Mouse (Mus musculus) spleen, adult 18-20 months (tissue): ENCODE results near the gene Pold1.

Source experiments
- DNase-seq, 2 experiments: peaks; one replicate each; pipeline ENCODE4 v3.0.0; 2022; ENCODE audit warnings: mixed read lengths in 2 of 2

Gene Pold1

DNA sequence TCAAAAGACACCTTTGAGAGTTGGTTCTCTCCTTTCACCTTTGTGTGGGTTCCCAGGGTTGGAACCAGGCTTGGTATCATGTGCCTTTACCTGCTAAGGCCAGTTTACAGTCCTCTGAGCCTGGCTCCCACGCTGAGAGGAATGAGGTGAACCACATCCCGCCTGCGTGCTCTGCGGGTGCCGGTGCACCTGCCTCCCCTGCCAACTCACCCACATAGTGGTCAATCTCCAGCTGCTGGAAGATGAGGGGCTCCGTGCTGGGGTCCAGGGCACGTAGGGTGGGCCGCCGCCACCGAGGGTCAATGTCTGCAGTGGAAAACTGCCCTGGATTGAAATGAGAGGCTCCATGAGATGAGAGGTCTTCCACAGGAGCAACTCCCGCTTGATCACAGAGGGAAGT is 6.1 kb downstream of the Pold1 start:
- no peak for DNase-seq

DNA sequence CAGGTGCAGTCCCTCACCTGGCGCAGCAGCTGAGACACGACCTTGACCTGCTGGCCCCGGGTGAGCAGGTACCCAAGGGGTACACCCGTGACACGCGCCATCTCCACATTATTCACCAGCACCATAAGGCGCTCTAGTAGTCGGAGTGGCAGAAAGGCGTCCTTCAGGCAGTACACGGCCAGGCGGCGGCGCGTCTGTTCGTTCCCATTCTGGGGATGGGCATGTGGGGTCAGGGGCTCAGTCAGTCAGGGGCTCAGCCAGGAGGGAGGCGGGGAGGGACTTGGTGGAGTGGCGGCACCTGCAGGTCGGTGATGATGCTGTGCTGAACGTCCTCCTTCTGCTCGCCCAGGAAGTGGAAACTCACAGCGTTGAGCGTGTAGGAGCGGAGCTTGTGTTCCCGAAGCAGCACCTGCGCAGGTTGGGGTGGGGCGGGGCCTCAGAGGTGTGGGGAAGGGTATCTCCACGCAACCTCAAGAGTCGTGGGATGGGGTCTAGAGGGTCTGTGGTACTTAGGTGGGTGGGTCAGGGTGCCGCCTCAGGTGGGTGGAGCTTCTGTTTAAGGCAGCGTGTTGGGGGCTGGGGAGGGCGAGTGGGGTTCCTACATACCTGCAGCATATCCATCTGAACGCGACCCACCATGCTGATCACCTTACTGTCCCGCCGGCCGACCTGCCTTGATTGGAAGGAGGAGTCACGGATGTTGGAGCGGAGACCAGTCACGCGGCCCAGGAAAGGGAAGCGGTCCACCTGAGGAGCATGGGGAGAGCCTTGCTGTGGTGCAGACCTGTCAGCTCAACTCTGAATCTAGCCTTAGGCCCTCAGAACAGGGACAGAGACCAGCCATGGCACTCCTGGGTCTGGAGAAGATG is 9.7 kb downstream of the Pold1 start:
- DNase-seq, result peak in 1 of 2 experiments; percentile 6

DNA sequence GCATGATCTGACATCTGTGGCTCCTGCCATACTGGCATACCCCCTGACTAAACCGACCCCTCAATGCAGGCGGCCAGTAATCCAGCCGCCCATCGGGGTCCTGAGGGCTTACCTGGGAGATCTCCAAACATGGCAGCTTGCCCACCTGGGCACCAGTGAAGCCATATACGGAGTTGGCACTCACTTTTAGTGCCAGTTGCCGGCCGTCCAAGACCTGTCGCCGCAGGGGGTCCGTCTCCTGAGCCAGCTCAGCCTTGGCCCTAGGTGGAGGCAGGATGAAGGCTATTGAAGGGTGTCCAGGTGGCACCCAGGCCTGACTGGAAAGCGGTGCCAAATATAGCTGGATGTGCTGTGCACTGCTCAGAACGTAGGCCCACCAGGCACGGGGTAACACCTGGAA is 11.2 kb downstream of the Pold1 start:
- DNase-seq, result no peak

DNA sequence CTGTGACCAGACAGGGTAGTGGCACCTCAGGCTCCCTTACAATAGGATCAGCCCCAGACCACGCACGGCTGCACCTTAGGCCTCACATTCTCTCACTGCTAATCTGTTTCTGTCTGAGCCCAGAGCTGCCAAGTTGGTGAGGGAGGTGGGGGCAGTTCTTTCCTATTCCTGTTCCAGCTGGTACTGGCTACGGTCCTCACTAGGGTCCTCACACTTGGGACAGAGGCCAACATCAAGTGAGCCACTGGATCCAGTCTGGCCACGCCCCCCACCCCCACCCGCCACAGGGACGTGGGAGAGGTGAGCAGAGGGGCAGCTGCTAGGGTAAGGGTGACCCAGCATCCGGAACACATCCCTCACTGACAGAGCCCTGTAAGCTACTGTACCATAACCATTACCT is 11.6 kb downstream of the Pold1 start:
- DNase-seq, result no peak

DNA sequence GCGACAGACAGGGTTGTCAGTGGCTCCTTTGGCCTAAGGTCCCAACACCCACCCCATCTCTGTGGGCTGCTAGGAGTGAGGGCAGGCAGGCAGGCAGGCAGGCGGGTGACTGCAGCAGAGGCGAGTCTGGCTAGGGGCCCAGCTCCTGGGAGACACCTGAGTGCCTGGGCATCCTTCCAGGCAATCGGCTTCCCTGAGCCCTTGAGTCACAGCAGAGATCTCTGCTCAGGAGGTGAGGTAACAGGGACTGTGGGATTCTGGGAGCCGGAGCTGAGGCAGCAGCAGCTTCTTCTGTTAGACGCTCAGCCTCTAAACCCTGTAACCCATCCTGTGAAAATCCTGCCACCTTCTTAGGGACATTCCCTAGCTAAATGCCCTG is 12.1 kb downstream of the Pold1 start:
- DNase-seq, result no peak

DNA sequence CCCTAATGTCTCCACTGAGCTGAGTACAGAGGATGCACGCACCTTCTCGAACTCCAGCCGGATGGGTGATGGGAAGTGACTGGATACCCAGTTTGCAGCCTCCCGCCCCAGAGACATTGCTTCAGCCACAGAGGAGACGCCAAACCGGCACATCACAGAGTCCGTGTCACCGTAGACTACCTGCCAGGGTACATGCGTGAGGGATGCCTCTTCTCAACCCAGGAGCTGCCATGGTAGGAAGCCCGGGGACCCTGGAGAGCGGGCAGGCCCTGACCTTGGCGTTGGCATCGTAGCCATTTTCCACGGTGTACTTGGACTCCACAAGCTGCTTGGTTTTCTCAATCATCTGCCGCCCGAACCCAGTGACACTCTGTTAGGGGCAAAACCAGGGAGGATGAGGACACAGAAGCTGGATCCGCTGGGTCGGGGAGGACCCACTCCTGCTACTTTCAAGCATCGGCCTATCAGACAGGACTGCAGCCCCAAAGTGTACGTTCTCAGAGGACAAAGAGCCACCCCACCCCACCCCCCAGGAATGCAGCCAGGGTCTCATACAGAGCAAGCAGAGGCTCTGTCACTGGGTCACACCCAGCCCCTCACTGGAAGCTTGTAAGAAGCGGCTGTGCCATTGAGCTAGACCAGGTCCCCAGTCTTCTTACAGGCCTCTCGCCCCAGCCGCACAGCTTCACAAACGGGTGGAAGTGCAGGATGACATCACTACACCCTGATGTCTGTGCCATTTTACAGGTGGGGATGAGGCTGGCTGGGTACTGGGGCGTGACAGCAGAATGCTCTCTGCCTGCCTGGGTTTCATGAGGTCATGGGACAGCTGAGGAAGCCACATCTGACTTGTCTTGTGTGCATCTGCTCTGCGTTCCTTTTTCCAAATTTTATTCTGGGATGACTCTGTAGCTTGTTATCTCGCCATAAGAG is 12.7 kb downstream of the Pold1 start:
- peak in 1 of 2 experiments; percentile 43 for DNase-seq

DNA sequence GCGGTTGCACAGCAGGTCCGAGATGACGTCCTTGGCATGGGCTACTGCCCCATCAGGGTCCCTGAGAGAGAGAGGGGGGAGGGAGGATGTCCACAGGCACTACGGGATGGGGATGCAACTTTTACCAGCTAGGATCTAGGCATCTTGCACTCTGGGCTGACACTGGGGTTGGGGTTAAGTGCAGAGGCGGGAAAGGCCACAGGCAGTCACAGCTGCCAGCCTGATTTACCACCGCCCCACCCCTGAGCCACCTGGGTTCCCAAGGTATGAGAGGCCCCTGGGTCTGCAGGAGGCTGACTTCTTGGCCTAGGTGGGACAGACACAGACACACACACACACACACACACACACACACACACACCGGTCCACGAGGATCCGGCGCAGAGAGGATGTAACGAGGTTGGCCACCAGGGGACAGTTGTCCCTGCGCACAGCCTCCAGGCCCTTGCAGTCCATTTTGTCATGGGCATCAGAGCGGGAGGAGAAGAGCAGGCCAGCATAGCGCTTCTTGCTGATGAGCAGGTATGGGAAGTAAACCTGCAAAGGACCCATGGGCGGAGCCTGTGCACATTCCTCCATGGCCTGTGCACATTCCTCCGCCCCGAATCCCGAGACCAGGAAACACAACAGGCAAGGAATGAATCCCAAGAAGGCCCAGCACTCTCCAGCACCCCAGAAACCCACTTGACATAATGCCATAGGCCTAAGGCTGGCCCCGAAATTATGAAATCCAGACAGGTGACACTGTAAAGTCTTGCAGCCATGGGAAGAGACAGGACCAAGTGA is 13.8 kb downstream of the Pold1 start:
- no peak for DNase-seq

DNA sequence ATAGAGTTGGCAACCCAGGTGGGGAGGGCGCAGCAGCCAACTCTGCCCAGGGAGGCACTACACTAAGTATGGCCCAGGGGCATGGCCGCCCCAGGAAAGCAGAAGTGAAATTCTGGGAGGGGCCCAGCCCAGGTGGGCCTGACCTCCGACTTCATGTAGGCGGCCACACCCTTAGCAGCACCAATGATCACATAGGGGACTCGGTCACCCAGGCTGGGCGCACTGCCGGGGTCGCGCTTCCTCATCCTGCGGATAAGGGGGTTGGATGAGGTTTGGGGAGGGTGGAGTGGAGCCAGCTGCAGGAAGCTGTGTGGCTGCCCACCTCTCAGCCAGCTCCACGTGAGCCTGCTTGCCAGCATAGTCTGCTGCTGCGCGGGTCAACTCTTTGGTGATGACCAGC is 14.4 kb downstream of the Pold1 start:
- DNase-seq, result peak; percentile 74 to 84

DNA sequence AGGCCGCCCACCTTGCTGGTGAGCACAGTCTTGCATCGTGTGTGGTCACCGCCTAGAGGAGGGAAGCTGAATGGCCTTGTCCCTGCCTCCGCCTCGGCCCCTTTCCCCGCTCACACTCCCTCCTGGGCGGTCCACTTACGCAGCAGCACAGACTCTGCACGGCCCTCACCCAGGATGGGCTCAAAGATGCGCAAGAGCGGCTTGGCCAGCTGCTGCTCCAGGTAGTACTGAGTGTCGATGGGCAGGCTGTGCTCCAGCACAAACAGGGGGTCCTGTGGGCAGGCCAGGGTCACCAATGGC is 15.0 kb downstream of the Pold1 start:
- no peak for DNase-seq

DNA sequence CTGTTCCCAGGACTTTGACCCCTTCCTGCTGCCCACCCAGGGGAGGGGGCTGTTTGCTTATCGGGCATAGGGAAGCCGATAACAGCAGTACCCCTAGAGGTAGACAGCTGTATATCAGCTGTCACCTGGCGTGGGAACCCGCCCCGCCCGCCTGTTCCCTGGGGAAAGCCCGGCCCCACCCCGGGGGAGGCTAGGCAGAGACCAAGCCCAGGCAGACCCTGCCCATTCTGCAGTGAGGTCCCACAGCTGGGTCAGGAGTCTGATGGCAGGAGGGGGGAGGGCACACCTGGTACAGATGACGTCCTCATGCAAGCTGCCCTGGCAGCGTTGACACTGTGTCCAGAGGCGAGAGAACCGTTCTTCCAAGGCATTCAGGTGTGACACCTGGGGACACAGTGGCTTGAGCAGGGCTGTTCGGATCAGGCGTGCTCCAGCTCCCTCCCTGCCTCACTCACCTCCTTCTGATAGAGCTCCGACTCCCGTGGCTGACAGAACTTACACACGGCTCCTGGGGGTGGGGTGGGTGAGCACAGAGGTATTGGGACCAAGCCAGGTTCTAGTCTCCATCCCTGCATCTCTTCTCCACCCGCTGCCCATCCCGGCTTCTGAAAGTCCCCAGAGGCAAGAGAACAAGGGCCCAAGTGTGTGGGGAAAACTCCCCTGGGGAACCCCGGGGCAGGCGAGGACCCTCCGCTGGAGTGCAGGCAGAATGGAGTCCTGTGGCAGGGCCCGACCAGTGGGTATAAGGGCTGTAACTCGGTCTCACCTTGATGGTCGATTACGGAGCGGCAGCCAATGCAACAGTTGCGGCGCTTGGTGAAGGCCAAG is 15.5 kb downstream of the Pold1 start:
- DNase-seq, result peak; percentile 65 to 69

DNA sequence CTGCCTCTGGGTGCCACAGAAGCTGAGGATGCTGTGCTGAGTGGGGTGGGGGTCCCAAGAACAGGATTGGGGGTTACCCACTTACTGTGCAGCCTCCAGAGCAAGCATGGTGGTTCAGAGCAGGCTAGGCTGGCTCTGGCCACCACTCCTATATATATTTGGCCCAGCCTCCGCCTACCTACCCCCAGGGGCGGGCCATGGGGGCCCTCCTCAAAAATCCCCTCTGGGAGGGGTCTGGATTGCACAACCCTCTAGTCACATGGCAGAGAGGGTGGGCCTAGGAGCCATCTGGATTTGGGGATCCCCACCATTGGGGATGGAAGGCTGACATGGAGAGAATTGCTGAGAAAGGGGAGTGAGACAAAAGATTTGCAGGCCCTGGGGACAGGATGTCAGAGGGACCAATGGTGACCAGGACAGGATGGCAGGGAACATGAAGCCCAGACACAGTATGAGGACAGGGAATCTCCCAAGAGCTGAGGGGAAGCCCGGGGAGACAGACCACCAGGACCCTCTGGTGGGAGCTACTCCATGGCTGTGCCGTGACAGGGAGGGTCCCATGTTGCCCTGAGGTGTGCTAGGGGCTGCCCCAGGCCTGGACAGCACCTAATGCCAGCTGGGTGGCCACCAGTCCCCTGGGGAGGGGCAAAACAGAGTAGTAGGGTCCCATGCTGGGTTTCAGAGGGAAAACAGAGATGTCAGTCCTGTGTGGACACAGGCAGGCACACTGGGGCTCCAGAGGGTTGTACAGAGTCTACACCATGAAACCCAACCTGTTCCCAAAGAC is 16.5 kb downstream of the Pold1 start, which contains the start of gene Spib:
Spib (minus strand) TSS at position 126 of the 787 bp plus-strand sequence.
- peak; percentile 72 to 74 for DNase-seq

DNA sequence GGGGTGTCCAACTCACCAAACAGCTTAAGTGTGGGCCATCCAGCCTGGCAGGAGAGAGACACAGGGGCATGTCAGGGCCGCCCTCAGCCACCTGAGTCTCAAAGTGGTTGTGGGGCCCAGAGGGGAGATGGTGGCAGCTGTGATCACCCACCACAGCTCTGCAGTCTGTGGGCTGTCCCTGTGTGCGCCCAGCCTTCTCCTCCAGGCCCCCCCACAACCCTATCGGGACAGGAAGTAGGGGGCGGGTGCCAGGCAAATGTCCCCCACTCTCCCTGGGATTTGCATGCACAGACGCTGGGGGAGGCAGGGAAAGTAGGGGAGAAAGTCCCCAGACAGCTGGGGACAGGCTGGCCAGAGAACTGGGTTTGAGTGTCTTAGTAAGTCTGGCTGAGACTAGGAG is 17.4 kb downstream of the Pold1 start:
- peak; percentile 60 to 75 for DNase-seq

DNA sequence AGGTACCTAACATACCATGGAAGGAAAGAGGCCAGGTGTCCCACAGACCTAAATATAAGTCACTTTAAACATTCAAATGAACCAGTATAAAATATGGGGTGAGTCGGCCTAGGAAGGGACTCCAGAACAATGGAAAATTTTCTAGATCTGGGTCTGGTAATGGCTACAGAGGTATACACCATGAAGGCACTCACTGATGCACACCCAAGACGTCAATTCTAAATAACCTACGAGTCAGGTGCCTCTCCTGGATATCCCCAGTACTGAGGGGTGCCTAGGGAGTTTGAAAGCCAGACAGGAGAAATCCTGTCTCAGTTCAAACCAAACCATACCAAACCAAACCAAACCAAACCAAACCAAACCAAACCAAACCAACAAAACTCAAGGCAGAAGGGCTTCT is 18.1 kb downstream of the Pold1 start:
- no peak for DNase-seq

DNA sequence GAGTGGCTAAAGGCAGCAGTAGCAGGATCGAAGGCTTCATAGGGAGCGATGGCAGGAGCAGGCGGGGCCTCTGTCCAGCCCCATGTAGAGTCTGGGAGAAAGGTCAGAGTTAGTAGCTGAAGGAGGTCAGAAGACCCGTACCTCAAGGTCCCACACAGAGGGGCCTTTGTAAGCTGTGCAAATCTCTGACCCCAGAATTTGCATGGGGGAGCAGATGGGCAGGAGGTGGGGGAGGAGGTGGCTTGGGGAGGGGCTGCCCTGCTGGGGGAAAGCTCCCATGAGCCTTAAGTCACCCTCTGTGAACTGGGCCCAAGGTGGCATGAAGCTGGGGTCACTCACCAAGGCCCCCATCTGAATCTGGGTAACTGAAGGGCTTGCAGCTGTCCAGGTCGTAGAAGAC is 19.1 kb downstream of the Pold1 start:
- peak; percentile 47 to 48 for DNase-seq

DNA sequence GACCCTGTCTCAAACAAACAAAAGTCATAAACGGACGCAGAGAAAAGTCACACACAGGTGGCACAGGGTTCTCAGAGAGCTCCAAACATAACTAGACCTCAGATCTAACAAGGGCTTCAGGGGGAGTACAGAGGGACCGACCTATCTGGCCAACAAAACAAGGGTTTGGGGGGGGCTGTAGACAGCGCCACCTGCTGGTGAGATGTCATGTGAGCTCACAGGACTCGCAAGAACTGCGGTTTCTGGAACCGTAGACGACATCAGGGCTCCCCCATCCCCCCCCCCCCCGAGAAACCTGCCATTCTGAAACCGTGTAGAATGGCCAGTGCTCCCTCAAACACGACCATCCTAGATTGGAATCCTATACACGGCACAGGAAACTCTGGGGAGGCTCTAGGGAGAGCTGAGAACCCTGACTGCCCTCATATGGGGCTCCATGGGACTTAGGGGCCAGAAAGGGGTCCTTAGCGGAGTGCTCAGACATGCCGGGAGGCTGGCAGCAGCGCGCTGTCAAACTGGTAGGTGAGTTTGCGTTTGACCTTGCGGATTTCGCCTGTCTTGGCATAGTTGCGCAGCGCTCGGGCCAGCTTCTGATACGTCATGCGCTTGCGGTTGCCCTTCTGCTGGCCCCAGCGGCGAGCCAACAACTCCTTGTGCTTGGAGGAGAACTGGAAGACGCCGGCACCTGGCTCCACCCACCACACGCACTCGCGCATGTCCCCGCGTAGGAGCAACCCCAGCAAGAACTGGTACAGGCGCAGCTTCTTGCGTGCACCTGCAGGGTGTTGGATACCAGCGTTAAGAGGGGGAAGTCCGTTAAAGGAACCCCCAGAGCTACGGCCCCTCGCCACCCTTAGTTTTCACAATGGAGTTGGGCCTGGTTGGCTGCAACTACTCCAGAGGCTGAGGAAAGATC is 20.9 kb downstream of the Pold1 start:
- peak; percentile 70 to 78 for DNase-seq

DNA sequence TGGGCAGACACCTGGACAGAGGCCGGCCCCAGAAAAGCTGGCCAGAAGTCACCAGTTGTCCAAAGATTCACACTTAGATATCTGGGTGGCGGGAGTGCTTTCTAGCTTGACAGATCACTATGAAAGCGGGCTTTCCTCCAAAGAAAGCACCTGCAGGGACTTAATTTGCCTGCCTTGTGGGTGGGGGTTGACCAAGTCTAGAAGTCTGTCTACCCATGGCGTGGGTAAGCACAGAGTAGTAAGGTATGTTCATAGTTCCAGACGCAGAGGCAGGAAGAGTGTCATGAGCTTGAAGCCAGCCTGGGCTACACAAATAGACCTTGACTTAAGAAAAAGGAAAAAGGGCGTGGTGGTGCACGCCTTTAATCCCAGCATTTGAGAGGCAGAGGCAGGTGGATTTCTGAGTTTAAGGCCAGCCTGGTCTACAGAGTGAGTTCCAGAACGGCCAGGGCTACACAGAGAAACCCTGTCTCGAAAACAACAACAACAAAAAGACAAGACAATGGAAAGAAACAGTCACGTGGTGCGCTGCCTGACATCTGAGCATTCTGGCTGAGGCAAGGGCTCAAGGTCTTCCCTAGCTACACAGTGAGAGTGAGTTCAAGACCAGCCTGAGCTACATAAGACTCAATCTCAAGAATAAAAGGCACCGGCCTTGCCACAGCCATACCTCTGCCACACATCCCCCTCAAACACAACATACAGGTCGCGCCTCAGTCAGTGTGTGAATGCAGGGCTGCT is 22.1 kb downstream of the Pold1 start:
- peak in 1 of 2 experiments; percentile 25 for DNase-seq

DNA sequence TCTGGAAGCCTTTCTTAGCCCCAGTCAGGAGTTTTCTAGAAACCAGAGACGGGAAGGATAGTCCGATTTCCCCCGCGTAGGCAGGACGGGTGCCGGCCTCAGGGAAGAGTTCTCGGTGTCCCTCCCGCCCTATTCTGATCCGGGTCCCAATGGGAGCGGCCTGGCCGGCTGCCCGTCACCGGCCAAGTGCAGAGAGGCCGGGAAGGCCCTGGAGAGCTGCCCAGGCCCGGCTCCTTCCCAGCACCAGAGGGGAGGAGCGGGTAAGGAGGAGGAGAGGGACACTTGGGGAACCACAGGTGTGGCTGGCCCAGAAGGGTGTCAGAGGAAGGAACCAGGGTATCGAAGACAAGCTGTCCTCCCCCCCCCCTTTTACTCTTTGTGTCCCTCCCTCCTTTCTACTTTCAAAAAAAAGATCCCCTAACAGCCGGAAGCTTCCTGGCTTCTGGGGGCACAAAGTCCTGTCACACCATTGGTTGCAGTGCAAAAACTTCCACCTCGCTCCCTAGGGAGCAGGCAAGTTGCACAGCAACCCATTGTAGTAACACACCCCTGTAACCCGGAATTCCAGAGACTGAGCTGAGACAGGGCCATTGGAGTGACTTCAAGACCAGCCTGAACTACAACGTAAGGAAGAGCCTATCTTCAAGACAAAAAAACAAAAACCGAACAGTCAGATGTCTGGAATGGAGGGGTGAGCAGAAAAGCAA is 23.4 kb downstream of the Pold1 start:
- peak; percentile 51 to 53 for DNase-seq

DNA sequence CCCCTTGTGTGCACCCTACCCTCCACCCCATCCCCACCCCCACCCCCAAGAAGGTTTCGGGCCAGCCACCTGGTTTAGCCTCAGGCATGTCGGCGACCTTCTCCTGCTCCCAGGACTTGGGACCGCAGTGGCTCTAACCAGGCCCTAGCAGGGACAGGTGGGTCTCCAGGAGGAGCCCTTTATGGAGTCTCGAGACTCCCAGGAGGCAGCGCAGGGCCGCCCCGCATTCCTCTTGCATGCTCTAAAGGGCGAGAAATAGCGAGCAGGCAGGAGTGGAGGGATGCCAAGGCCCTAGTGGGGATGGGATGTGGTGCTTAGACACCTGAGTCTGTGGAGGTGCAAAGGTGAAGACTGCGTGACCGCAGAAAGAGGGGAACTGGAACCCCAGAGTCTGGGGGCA is 24.1 kb downstream of the Pold1 start, which contains the start of gene Mybpc2:
Mybpc2 (minus strand) TSS at position 155 of the 400 bp plus-strand sequence.
- DNase-seq, result peak in 1 of 2 experiments; percentile 25

DNA sequence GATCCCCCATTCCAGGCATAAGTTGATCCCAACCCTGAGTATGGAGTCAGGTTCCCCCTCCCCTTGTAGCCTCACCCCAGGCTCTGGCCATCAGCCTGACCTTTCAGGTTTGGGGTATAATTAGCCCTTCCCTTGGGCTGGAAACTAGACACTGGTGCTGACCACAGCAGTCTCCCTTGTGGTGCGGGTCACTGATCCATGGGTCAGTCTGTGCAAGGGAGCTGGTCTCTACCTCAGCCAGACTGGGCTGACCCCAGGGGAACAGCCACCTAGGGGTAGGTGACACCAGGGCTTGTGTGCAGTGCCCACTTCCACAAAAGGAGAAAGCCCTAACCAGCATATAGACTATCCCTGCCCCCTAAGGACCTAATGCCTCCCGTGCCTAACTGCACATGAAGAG is 25.6 kb downstream of the Pold1 start:
- no peak for DNase-seq
